25 mouse cellular contexts compared by ENCODE assay signal in the genomic region with DNA sequence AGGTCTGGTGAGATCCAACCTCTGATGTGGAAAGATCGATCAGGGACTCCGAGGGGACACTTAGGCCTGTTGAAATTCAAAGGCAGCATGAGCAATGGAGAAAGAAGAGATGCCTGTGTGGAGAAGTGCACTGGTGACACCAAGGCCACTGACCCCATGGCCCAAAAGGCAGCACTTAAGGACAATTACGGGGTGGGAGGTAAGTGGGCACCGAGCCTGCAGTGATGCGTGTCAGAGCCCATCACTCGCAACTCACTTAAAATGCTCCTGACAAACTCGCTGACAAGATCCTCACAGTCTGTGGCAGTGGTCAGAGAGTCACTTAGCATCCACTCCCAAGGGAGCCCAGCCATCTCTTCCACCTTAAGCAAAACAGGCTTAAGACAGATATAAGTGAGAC.
"Had no signal": no experiment of that assay in that cellular context is flagged by ENCODE, and none has a peak within 500 bp of the region (broad histone marks: within the 10 kb centered on the region; RNA-seq: fewer than 3 reads in every experiment).

No protein-coding gene starts in this region.

- DNase-seq: cerebellum, adult 2 months; cerebellum, adult 8-10 months; cerebellum, adult 9-10 months; cerebellum, adult 9-11 months; cerebellum, postnatal 10 days; cerebellum, postnatal 14 days; cerebellum, postnatal 25 days; cerebellum, postnatal 36 days; embryo, embryonic 11 days; forebrain, postnatal 0 days; gastrocnemius, adult 2 months; gastrocnemius, postnatal 10 days; gastrocnemius, postnatal 14 days; gastrocnemius, postnatal 25 days; gastrocnemius, postnatal 36 days; heart, adult 18-20 months had no signal

- H3K9me3 ChIP-seq: embryonic facial prominence, embryonic 10.5 days; embryonic facial prominence, embryonic 12.5 days; embryonic facial prominence, embryonic 13.5 days; embryonic facial prominence, embryonic 15.5 days; forebrain, embryonic 10.5 days; forebrain, embryonic 12.5 days; forebrain, embryonic 13.5 days; forebrain, embryonic 15.5 days had no signal

- H3K36me3 ChIP-seq: embryonic facial prominence, embryonic 10.5 days; embryonic facial prominence, embryonic 12.5 days; embryonic facial prominence, embryonic 13.5 days; embryonic facial prominence, embryonic 15.5 days; forebrain, embryonic 10.5 days; forebrain, embryonic 12.5 days; forebrain, embryonic 15.5 days had no signal

- H3K9ac ChIP-seq: embryonic facial prominence, embryonic 12.5 days; embryonic facial prominence, embryonic 13.5 days; embryonic facial prominence, embryonic 15.5 days; forebrain, embryonic 12.5 days; forebrain, embryonic 13.5 days; forebrain, embryonic 15.5 days; forebrain, postnatal 0 days had no signal

- H3K4me1 ChIP-seq: embryonic facial prominence, embryonic 12.5 days; embryonic facial prominence, embryonic 13.5 days; embryonic facial prominence, embryonic 15.5 days; forebrain, embryonic 10.5 days; forebrain, embryonic 12.5 days; forebrain, embryonic 13.5 days; forebrain, embryonic 15.5 days had no signal

- H3K27ac ChIP-seq: embryonic facial prominence, embryonic 10.5 days; embryonic facial prominence, embryonic 12.5 days; embryonic facial prominence, embryonic 13.5 days; embryonic facial prominence, embryonic 15.5 days; forebrain, embryonic 10.5 days; forebrain, embryonic 12.5 days; forebrain, embryonic 13.5 days; forebrain, embryonic 15.5 days; gastrocnemius, adult 2 months had no signal

- H3K27me3 ChIP-seq: embryonic facial prominence, embryonic 12.5 days; embryonic facial prominence, embryonic 13.5 days; embryonic facial prominence, embryonic 15.5 days; forebrain, embryonic 12.5 days; forebrain, embryonic 13.5 days; forebrain, embryonic 15.5 days had no signal

- H3K4me3 ChIP-seq: embryonic facial prominence, embryonic 10.5 days; embryonic facial prominence, embryonic 12.5 days; embryonic facial prominence, embryonic 13.5 days; embryonic facial prominence, embryonic 15.5 days; erythroblast, embryonic 14.5 days; forebrain, embryonic 10.5 days; forebrain, embryonic 12.5 days; forebrain, embryonic 13.5 days; forebrain, embryonic 15.5 days; gastrocnemius, adult 2 months had no signal
